Mouse (Mus musculus): ENCODE measurements around the gene Mast4. TPM values are rescaled to one million over a fixed set of nuclear protein-coding genes. Genes with fewer than 3 reads are reported as not detected.

Gene Mast4
- polyA plus RNA-seq, 1 experiment from 2014 or later = 21.1 TPM

DNA sequence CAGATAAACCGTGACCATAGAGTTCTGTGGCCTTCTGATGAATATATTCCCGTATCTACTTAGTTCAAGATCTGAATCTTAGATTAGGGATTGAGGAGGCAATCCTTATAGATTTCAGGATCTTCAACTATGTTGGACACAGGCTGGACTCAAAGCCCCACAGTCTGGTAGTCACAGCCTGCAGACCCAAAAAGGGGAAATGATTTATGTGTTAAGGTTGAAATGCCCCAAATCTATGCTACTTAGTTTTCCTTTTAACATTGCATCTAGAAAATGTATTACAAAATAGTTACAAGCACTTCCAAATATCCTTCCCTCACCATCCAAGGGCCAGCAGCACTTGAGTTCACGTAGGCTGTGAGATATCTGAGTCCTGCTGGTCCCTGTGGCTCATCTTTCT, 633.6 kb downstream of the Mast4 start:
- WGBS = 83% methylated on average over 3 of the region's 3 CpGs

DNA sequence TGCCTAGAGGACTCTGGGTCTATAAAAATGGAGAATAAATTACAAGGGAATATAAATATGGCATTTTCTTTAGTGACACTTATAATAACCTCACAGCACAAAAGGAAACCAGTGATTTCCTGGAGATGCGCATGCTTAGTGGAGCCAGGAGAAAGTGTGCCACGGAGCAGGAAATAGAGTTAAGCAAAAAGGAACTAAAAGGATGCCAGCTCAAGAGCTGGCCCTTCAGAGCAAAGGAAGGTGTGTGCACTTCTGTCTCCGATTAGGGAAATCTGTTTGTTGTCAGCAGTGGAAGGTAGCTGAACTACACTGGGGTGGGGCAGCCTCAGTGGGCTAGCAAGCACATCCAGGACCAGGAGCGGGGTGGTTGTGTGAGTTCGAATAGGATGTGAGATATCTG, 634.1 kb downstream of the Mast4 start:
- Histone ChIP-seq H3K4me2 (ENCODE audit: low read depth, low read length) (no peak overlapping the region), H3K36me3 (ENCODE audit: control insufficient read depth, insufficient read depth, low read length) (no peaks in the 10 kb centered on the region), H3K9ac (ENCODE audit: low read depth, low read length) (no peak overlapping the region), H3K27me3 (replicated peaks; ENCODE audit: control insufficient read depth, insufficient read depth, low read length) (no peaks in the 10 kb centered on the region), H3K27ac (replicated peaks; ENCODE audit: low read depth, low read length) (no peak overlapping the region), H3K4me1 (ENCODE audit: control insufficient read depth, insufficient read depth, low read length) (peaks cover 10% of the 10 kb centered on the region), H3K9me3 (ENCODE audit: control insufficient read depth, low read length) (no peaks in the 10 kb centered on the region), H3K4me3 (ENCODE audit: low read depth, low read length) (no peak overlapping the region)
- 80% methylated on average over 5 of the region's 5 CpGs for WGBS
- ATAC-seq (ENCODE audit: low read depth) = no peak
- DNase-seq (ENCODE audit: low spot score) = no peak

More for the DNA sequence above, 633.6 kb downstream of the Mast4 start:
- H3K27me3 ChIP-seq (replicated peaks; ENCODE audit: control insufficient read depth, insufficient read depth, low read length) = no peaks in the 10 kb centered on the region
- no peak overlapping the region for H3K4me2 ChIP-seq (ENCODE audit: low read depth, low read length)
- H3K27ac ChIP-seq (replicated peaks; ENCODE audit: low read depth, low read length) = no peak overlapping the region
- DNase-seq (ENCODE audit: low spot score) = no peak
- H3K4me3 ChIP-seq (ENCODE audit: low read depth, low read length) = no peak overlapping the region
- no peaks in the 10 kb centered on the region for H3K9me3 ChIP-seq (ENCODE audit: control insufficient read depth, low read length)
- ATAC-seq (ENCODE audit: low read depth) = no peak
- peaks cover 10% of the 10 kb centered on the region for H3K4me1 ChIP-seq (ENCODE audit: control insufficient read depth, insufficient read depth, low read length)
- no peaks in the 10 kb centered on the region for H3K36me3 ChIP-seq (ENCODE audit: control insufficient read depth, insufficient read depth, low read length)
- H3K9ac ChIP-seq (ENCODE audit: low read depth, low read length) = no peak overlapping the region

GRCm38 (mm10) chr13:102698751-102699323, 635.5 kb downstream of the Mast4 start:
- no peaks in the 10 kb centered on the region for H3K27me3 ChIP-seq (replicated peaks; ENCODE audit: control insufficient read depth, insufficient read depth, low read length)
- H3K9ac ChIP-seq (ENCODE audit: low read depth, low read length) = peak overlapping the region; percentile 51; the same call in 1 of the 2 replicates
- H3K4me1 ChIP-seq (ENCODE audit: control insufficient read depth, insufficient read depth, low read length) = peaks cover 10% of the 10 kb centered on the region
- peak overlapping the region; percentile 44 for H3K27ac ChIP-seq (replicated peaks; ENCODE audit: low read depth, low read length)
- peak overlapping the region; percentile 51 for H3K4me2 ChIP-seq (ENCODE audit: low read depth, low read length)
- peak overlapping the region; percentile 21; the same call in 1 of the 2 replicates for H3K4me3 ChIP-seq (ENCODE audit: low read depth, low read length)
- WGBS = 37% methylated on average over 14 of the region's 14 CpGs
- ATAC-seq (ENCODE audit: low read depth) = peak; percentile 92
- H3K9me3 ChIP-seq (ENCODE audit: control insufficient read depth, low read length) = no peaks in the 10 kb centered on the region
- H3K36me3 ChIP-seq (ENCODE audit: control insufficient read depth, insufficient read depth, low read length) = no peaks in the 10 kb centered on the region
- DNase-seq (ENCODE audit: low spot score) = peak; percentile 90

DNA sequence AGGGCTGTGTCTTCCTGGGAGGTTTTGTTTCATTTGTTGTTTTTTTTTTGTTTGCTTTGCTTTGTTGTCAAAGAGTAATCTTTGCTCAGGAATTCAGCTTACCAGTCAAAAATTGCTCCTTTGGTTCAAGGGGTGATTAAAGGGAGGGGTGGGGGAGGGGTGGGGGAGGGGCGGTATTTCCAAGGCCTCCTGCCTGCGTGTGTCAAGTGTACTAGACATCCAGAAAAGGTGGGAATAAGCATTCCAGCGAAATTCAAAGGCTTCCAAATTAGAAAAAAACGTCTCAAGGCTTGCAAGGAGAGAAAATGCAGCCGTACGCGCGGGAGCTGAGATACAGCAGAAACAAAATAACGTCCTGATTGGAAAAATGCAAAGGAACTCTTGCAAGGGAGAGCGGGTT, 636.0 kb downstream of the Mast4 start:
- H3K4me2 ChIP-seq (ENCODE audit: low read depth, low read length) = peak overlapping the region; percentile 51
- H3K9me3 ChIP-seq (ENCODE audit: control insufficient read depth, low read length) = no peaks in the 10 kb centered on the region
- WGBS = 25% methylated on average over 10 of the region's 10 CpGs
- no peaks in the 10 kb centered on the region for H3K36me3 ChIP-seq (ENCODE audit: control insufficient read depth, insufficient read depth, low read length)
- no peak for ATAC-seq (ENCODE audit: low read depth)
- no peaks in the 10 kb centered on the region for H3K27me3 ChIP-seq (replicated peaks; ENCODE audit: control insufficient read depth, insufficient read depth, low read length)
- no peak for DNase-seq (ENCODE audit: low spot score)
- peak overlapping the region; percentile 51; the same call in 1 of the 2 replicates for H3K9ac ChIP-seq (ENCODE audit: low read depth, low read length)
- peak overlapping the region; percentile 44 for H3K27ac ChIP-seq (replicated peaks; ENCODE audit: low read depth, low read length)
- H3K4me3 ChIP-seq (ENCODE audit: low read depth, low read length) = peak overlapping the region; percentile 21; the same call in 1 of the 2 replicates
- peaks cover 10% of the 10 kb centered on the region for H3K4me1 ChIP-seq (ENCODE audit: control insufficient read depth, insufficient read depth, low read length)

DNA sequence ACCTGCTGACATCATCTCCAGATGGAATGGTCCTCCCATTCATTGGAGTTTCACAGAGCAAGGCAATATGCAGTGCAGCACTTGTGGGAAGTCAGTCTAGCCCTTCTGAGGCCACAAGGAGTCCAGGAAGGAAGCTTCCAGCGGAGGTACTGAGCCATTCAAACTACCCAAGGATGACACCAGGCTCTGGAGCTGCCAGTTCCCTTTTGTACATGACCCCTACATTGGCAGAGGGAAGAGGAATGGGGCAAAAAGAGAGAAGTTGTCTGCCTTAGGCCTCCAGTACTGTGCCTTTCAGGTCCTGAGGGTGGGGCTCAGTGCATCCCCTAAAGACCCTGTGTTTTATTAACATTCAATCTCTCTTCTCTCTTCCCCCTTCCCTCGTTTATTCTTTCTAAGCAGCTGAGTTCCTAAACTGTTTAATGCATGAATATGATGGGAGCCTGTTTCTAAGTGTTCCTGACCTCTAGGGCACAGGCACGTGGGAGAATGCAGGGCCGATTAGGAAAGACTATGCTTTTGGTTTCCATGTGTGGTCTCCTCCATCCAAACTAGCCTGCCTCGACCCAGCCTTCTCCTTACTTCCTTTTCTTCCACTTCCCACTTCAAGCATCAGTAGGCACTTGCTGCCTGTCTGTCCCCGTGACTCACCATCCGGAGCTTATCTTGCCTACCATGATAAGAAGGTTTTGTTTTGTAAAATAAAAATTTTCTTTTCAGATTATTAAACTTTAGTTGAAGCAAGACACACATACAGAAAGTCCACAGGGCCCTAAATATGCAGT, 639.0 kb downstream of the Mast4 start:
- Histone ChIP-seq H3K4me3 (ENCODE audit: low read depth, low read length) (no peak overlapping the region), H3K27me3 (replicated peaks; ENCODE audit: control insufficient read depth, insufficient read depth, low read length) (no peaks in the 10 kb centered on the region), H3K27ac (replicated peaks; ENCODE audit: low read depth, low read length) (no peak overlapping the region), H3K9ac (ENCODE audit: low read depth, low read length) (no peak overlapping the region), H3K4me1 (ENCODE audit: control insufficient read depth, insufficient read depth, low read length) (peaks cover 10% of the 10 kb centered on the region), H3K36me3 (ENCODE audit: control insufficient read depth, insufficient read depth, low read length) (no peaks in the 10 kb centered on the region), H3K4me2 (ENCODE audit: low read depth, low read length) (no peak overlapping the region), H3K9me3 (ENCODE audit: control insufficient read depth, low read length) (no peaks in the 10 kb centered on the region)
- WGBS = 67% methylated on average over 7 of the region's 7 CpGs
- DNase-seq (ENCODE audit: low spot score) = no peak
- no peak for ATAC-seq (ENCODE audit: low read depth)

DNA sequence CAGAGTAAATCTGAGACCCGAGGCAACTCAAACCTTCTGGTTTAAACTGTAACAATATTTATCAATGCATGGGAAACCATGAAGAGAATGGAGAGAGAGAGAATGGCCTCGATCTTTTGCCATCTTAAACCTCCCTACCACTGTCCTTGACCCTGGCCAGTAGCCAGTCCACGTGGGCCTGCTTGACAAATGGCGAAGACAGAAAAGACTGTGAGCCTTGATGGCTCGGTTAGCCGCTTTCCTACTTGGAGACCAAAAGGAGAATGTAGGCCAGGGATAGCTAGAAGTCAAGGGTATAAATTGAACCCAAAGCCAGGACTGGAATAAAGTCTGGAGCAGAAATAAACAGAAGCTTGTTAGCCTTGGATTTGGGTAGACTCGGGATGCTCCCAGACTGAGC, 640.1 kb downstream of the Mast4 start:
- H3K36me3 ChIP-seq (ENCODE audit: control insufficient read depth, insufficient read depth, low read length) = no peaks in the 10 kb centered on the region
- no peak for ATAC-seq (ENCODE audit: low read depth)
- H3K4me1 ChIP-seq (ENCODE audit: control insufficient read depth, insufficient read depth, low read length) = peaks cover 10% of the 10 kb centered on the region
- no peak for DNase-seq (ENCODE audit: low spot score)
- no peak overlapping the region for H3K9ac ChIP-seq (ENCODE audit: low read depth, low read length)
- WGBS = 88% methylated on average over 7 of the region's 7 CpGs
- no peaks in the 10 kb centered on the region for H3K27me3 ChIP-seq (replicated peaks; ENCODE audit: control insufficient read depth, insufficient read depth, low read length)
- no peak overlapping the region for H3K27ac ChIP-seq (replicated peaks; ENCODE audit: low read depth, low read length)
- H3K9me3 ChIP-seq (ENCODE audit: control insufficient read depth, low read length) = no peaks in the 10 kb centered on the region
- H3K4me3 ChIP-seq (ENCODE audit: low read depth, low read length) = no peak overlapping the region
- H3K4me2 ChIP-seq (ENCODE audit: low read depth, low read length) = no peak overlapping the region

DNA sequence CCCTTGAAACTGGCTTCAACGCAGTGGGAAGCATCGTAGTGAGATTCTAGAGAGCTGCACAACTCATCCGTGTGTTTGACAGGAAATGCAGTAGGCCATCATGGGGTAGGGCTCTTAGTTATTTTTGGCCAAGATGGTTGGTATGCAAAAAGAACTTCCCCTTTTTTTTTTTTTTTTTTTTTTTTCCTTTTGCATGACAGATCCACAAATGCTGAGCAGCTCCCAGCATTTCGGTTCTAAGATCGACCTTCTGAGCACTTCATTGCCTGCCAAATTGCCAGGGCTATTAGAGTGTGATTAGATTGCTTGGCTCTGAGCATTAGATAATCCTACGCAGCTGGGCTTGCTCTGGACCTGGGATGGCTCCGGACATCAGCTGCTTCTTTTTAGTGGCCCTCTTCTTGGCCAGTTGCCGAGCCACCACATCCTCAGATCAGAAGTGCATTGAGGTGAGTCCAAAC, 640.9 kb downstream of the Mast4 start, which contains the start of gene Cd180:
Cd180 (plus strand) TSS at position 218 of the 461 bp plus-strand sequence.
- DNase-seq (ENCODE audit: low spot score) (peak; percentile 17), ATAC-seq (ENCODE audit: low read depth) (no peak)
- Histone ChIP-seq H3K27ac (replicated peaks; ENCODE audit: low read depth, low read length) (no peak within 1 kb of the TSS), H3K27me3 (replicated peaks; ENCODE audit: control insufficient read depth, insufficient read depth, low read length) (no peaks in the 10 kb centered on the region), H3K4me2 (ENCODE audit: low read depth, low read length) (no peak within 1 kb of the TSS), H3K9me3 (ENCODE audit: control insufficient read depth, low read length) (no peaks in the 10 kb centered on the region), H3K36me3 (ENCODE audit: control insufficient read depth, insufficient read depth, low read length) (no peaks in the 10 kb centered on the region), H3K9ac (ENCODE audit: low read depth, low read length) (no peak within 1 kb of the TSS), H3K4me3 (ENCODE audit: low read depth, low read length) (no peak within 1 kb of the TSS), H3K4me1 (ENCODE audit: control insufficient read depth, insufficient read depth, low read length) (peaks cover 3% of the 10 kb centered on the region)
- 66% methylated on average over 8 of the region's 8 CpGs for WGBS

- H3K9me3 ChIP-seq (ENCODE audit: control insufficient read depth, low read length) = no peaks in the 10 kb centered on the region
- H3K4me2 ChIP-seq (ENCODE audit: low read depth, low read length) = no peak overlapping the region
- DNase-seq (ENCODE audit: low spot score) (no peak), ATAC-seq (ENCODE audit: low read depth) (no peak)
- H3K27me3 ChIP-seq (replicated peaks; ENCODE audit: control insufficient read depth, insufficient read depth, low read length) = no peaks in the 10 kb centered on the region
- H3K4me1 ChIP-seq (ENCODE audit: control insufficient read depth, insufficient read depth, low read length) = no peaks in the 10 kb centered on the region
- no peak overlapping the region for H3K27ac ChIP-seq (replicated peaks; ENCODE audit: low read depth, low read length)
- no peak overlapping the region for H3K9ac ChIP-seq (ENCODE audit: low read depth, low read length)
- no peak overlapping the region for H3K4me3 ChIP-seq (ENCODE audit: low read depth, low read length)
- 63% methylated on average over 11 of the region's 11 CpGs for WGBS
- H3K36me3 ChIP-seq (ENCODE audit: control insufficient read depth, insufficient read depth, low read length) = no peaks in the 10 kb centered on the region
Measured at GRCm38 (mm10) chr13:102691408-102692150, 642.7 kb downstream of the Mast4 start.
